Mouse (Mus musculus) lung, postnatal 14 days (tissue): ENCODE measurements at regions not wholly inside any gene's neighbourhood (a gene's known extent, or its start where the extent isn't known, plus 50 kb on each side); places are given as distances from the start of the nearest gene placed in this dataset.

ENCODE experiments used
- DNase-seq: peaks from one replicate; pipeline ENCODE4 v3.0.0; 2021

GRCm38 (mm10) chr3:148315286-148315685 is 675.1 kb downstream of the Adgrl2 start:
- DNase-seq: no peak

GRCm38 (mm10) chr3:148295515-148295914 is 694.8 kb downstream of the Adgrl2 start:
- DNase-seq: no peak

- DNase-seq: peak; percentile 7
These were observed 711.4 kb downstream of the Adgrl2 start for GRCm38 (mm10) chr3:148278978-148279377.

GRCm38 (mm10) chr3:148272159-148272848 is 718.1 kb downstream of the Adgrl2 start:
- DNase-seq: no peak

- DNase-seq: no peak
These were observed 721.5 kb downstream of the Adgrl2 start for GRCm38 (mm10) chr3:148268812-148269211.

GRCm38 (mm10) chr3:148259211-148259610 is 731.1 kb downstream of the Adgrl2 start:
- no peak for DNase-seq

GRCm38 (mm10) chr3:148248617-148249016 is 741.7 kb downstream of the Adgrl2 start:
- peak; percentile 53 for DNase-seq

GRCm38 (mm10) chr3:148246786-148247185 is 743.6 kb downstream of the Adgrl2 start:
- no peak for DNase-seq

GRCm38 (mm10) chr3:148238093-148238492 is 752.3 kb downstream of the Adgrl2 start:
- DNase-seq: no peak

GRCm38 (mm10) chr3:148237555-148237954 is 752.8 kb downstream of the Adgrl2 start:
- no peak for DNase-seq

GRCm38 (mm10) chr3:148233616-148234015 is 756.7 kb downstream of the Adgrl2 start:
- DNase-seq: no peak

- DNase-seq: no peak
These were observed 761.2 kb downstream of the Adgrl2 start for GRCm38 (mm10) chr3:148229192-148229591.

GRCm38 (mm10) chr3:148228002-148228707 is 762.2 kb downstream of the Adgrl2 start:
- peak; percentile 5 for DNase-seq

GRCm38 (mm10) chr3:148220826-148221225 is 769.5 kb downstream of the Adgrl2 start:
- DNase-seq: no peak

- no peak for DNase-seq
These were observed 770.2 kb downstream of the Adgrl2 start for GRCm38 (mm10) chr3:148220024-148220590.

GRCm38 (mm10) chr3:148202148-148202547 is 788.2 kb downstream of the Adgrl2 start:
- DNase-seq: peak; percentile 32

GRCm38 (mm10) chr3:148186704-148187103 is 803.7 kb downstream of the Adgrl2 start:
- no peak for DNase-seq

GRCm38 (mm10) chr3:148167556-148167955 is 822.8 kb downstream of the Adgrl2 start:
- no peak for DNase-seq

GRCm38 (mm10) chr3:148159059-148159458 is 831.3 kb downstream of the Adgrl2 start:
- no peak for DNase-seq

- DNase-seq: no peak
These were observed 831.8 kb downstream of the Adgrl2 start for GRCm38 (mm10) chr3:148158533-148158932.

GRCm38 (mm10) chr3:148143776-148144175 is 846.6 kb downstream of the Adgrl2 start:
- peak; percentile 16 for DNase-seq

- DNase-seq: peak; percentile 33
These were observed 853.5 kb downstream of the Adgrl2 start for GRCm38 (mm10) chr3:148136791-148137251.

- DNase-seq: no peak
These were observed 855.7 kb downstream of the Adgrl2 start for GRCm38 (mm10) chr3:148134646-148135045.

GRCm38 (mm10) chr3:148115576-148115975 is 874.8 kb downstream of the Adgrl2 start:
- no peak for DNase-seq
